Mouse (Mus musculus): Measurements from ENCODE around the gene Cct8.

- TF ChIP-seq CTCF (IDR thresholded peaks at IDR 0.05; ENCODE audit: low read depth) (no peak), EP300 (optimal IDR thresholded peaks at IDR 0.05) (no peak)
Observed at GRCm38 (mm10) chr16:87496728-87497127, 1.1 kb upstream of the Cct8 start.

Data from stomach, postnatal 0 days (tissue).